Mouse (Mus musculus) cerebral cortex, adult 2 months (tissue): ENCODE data around the gene Pdgfb.

Experiments used
- WGBS: fragments of 180-500 bp; shearing (Covaris S2); methylation state at CpG from one replicate; pipeline ENCODE4 v1.1.7; 2018; 5-methylcytosine and 5-hydroxymethylcytosine counted together

The Pdgfb gene

GRCm38 (mm10) chr15:79958418-79958817, 56.4 kb downstream of the Pdgfb start:
- 68% methylated on average over 3 of the region's 3 CpGs for WGBS

GRCm38 (mm10) chr15:79956559-79956958, 58.2 kb downstream of the Pdgfb start:
- 76% methylated on average over 8 of the region's 8 CpGs for WGBS

GRCm38 (mm10) chr15:79953470-79953869, 61.3 kb downstream of the Pdgfb start:
- 86% methylated on average over 7 of the region's 7 CpGs for WGBS

- 49% methylated on average over 11 of the region's 11 CpGs for WGBS
Measured at GRCm38 (mm10) chr15:79952504-79953231, 62.1 kb downstream of the Pdgfb start.

- WGBS, result 43% methylated on average over 14 of the region's 14 CpGs
Measured at GRCm38 (mm10) chr15:79951730-79952503, 62.9 kb downstream of the Pdgfb start.

- WGBS, result 83% methylated on average over 6 of the region's 6 CpGs
Measured at GRCm38 (mm10) chr15:79951226-79951625, 63.6 kb downstream of the Pdgfb start.

- 9% methylated on average over 24 of the region's 24 CpGs for WGBS
Measured at GRCm38 (mm10) chr15:79950250-79951025, 64.3 kb downstream of the Pdgfb start.

GRCm38 (mm10) chr15:79947681-79948080, 67.1 kb downstream of the Pdgfb start:
- 86% methylated on average over 6 of the region's 6 CpGs for WGBS

GRCm38 (mm10) chr15:79946790-79947189, 68.0 kb downstream of the Pdgfb start:
- 78% methylated on average over 9 of the region's 9 CpGs for WGBS

- WGBS, result 11% methylated on average over 4 of the region's 4 CpGs
Measured at GRCm38 (mm10) chr15:79946022-79946421, 68.8 kb downstream of the Pdgfb start.
